Mouse (Mus musculus): ENCODE measurements around the gene Gria1.

GRCm38 (mm10) chr11:57286119-57286518 is 274.9 kb downstream of the Gria1 start:
- no peak for TF ChIP-seq CTCF (IDR thresholded peaks at IDR 0.05; ENCODE audit: low read depth, low read length)
- TF ChIP-seq POLR2A (IDR thresholded peaks at IDR 0.05; ENCODE audit: extremely low read depth, insufficient read depth, low read length) = no peak

Measured in liver, adult 2 months (tissue).